Mouse (Mus musculus) frontal cortex, postnatal 14 days (tissue): Measurements from ENCODE around the gene Synj1.

Experiments
- DNase-seq, 2 experiments: peaks; one replicate each; pipeline ENCODE4 v3.0.0; 2022; ENCODE audit warnings: low spot score in 2 of 2

Synj1 gene

DNA sequence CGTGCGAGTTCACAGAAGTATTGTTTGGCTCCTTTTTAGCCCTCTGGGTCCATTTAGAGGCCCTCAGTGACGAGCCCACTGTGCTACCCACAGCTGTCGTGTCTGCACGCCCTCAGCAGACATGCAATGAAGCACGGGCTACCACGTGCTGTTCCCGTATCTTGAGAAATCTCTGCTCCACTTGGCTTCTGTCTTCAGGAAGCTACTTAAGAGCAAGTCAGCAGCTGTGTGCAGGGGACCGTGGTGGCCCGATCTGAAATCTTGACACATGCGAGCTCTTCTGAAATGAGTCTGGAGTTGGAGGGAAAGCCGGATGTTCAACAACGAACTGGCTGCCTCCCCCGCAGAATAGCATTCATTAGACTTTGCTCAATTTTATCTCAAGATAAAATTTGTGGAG is 119.5 kb downstream of the Synj1 start:
- DNase-seq = no peak

DNA sequence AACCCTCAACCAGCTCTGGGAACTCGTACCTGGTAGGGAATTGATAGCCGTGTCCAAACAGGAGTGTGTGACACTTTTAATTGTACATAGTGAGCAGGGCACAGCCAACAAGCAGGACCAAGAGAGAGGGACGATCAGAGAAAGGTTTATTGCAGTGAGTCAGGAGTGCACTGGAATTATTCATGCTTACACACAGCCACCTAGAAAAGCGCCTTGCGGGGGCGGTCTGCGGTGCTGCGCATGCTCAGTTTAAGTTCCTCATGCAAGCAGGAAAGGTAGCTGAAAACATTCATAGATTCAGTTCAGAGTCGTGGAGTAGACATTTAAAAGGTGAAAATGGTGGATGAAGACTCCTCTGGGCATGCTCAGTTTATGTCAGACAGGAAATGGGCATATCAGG is 120.4 kb downstream of the Synj1 start:
- DNase-seq = no peak
